ENCODE assay signal across 8 mouse cellular contexts in the genomic region with DNA sequence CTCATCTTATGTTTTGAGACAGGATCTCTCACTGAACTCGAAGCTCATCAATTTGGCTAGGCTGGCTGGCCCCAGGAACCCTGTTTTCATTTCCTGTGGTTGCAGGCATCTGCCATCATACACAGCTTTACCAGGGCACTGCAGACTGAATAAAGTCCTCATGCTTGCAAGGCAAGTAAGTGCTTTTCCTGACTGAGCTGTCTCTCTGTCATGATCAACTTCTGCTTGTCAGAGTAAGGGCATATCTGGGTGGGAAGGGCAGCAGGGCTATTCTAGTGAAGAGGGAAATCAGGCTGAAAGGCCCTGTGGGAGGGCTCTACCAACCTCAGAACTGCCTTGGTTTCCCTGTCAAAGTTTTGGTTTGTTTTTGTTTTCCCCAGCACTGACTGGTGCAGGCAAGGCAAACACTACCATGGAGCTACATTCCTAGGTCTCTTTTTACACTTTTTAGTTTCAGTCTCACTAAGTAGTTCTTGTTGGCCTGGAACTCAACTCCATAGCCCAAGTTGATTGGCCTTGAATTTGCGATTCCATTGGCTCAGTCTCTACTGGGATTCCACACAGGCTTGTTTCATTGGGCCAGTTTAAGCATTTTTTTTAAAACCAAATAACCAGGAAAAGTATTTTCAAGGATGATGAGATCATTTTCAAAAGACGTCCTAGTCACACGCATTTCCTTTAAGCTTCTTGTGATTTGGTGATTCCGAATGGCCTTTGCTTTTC. TPM values are rescaled to one million over a fixed set of nuclear protein-coding genes. Genes with fewer than 3 reads are reported as not detected.
DNase-seq lines count a peak whose midpoint lies in the region; ATAC-seq and TF ChIP-seq lines count a peak whose summit lies in the region.

No protein-coding gene starts in this region.

- no peaks in the 10 kb centered on the region for H3K9me3 ChIP-seq in embryonic facial prominence, embryonic 11.5 days (replicated peaks; ENCODE audit: control insufficient read depth, low read length)
- H3K9me3 ChIP-seq in lung, embryonic 16.5 days (ENCODE audit: control insufficient read depth, low read length): no peaks in the 10 kb centered on the region

- H3K36me3 ChIP-seq in embryonic facial prominence, embryonic 11.5 days (replicated peaks; ENCODE audit: control insufficient read depth, insufficient read depth, low read depth, low read length): no peaks in the 10 kb centered on the region
- H3K36me3 ChIP-seq in lung, embryonic 16.5 days (ENCODE audit: control insufficient read depth, insufficient read depth, low read length): no peaks in the 10 kb centered on the region
- H3K36me3 ChIP-seq in thymus, adult 2 months (ENCODE audit: control insufficient read depth, insufficient read depth, low read length): no peaks in the 10 kb centered on the region

- peak overlapping the region; percentile 58 for H3K4me2 ChIP-seq in embryonic facial prominence, embryonic 11.5 days (ENCODE audit: low read depth, low read length)
- H3K4me2 ChIP-seq in lung, embryonic 16.5 days (ENCODE audit: low read depth, low read length): peak overlapping the region; percentile 57

- WGBS in embryonic facial prominence, embryonic 11.5 days: 25% methylated on average over 5 of the region's 5 CpGs
- WGBS in lung, embryonic 16.5 days: 24% methylated on average over 5 of the region's 5 CpGs
- 61% methylated on average over 5 of the region's 5 CpGs for WGBS in thymus, adult 2 months

- H3K27ac ChIP-seq in embryonic facial prominence, embryonic 11.5 days (replicated peaks; ENCODE audit: low read depth, low read length): peak overlapping the region; percentile 52; the same call in 1 of the 2 replicates
- peak overlapping the region; percentile 98 for H3K27ac ChIP-seq in lung, embryonic 16.5 days (ENCODE audit: low read length)
- peak overlapping the region; percentile 77 for H3K27ac ChIP-seq in thymus, adult 2 months (ENCODE audit: control insufficient read depth, insufficient read depth, low read length)

- DNase-seq in adrenal gland, postnatal 10 days: peak; percentile 16
- DNase-seq in adrenal gland, adult 2 months: no peak
- no peak for DNase-seq in embryonic facial prominence, embryonic 11.5 days (ENCODE audit: low spot score)
- DNase-seq in heart, postnatal 4 days: peak; percentile 39
- peak; percentile 31 for DNase-seq in thymus, adult 2 months
- DNase-seq in gastrocnemius, postnatal 25 days: no peak
- DNase-seq in c-Kit-positive CD71-positive TER-119-positive erythroid progenitor cells, embryonic 14.5 days (ENCODE audit: low spot score): no peak

- ATAC-seq in embryonic facial prominence, embryonic 11.5 days (replicated peaks; ENCODE audit: insufficient number of reproducible peaks, low FRiP score, low TSS enrichment, low read depth): no peak
- peak; percentile 6 for ATAC-seq in lung, embryonic 16.5 days (ENCODE audit: low read depth)

- TF ChIP-seq CTCF in thymus, adult 2 months (IDR thresholded peaks at IDR 0.05; ENCODE audit: borderline replicate concordance, control insufficient read depth, extremely low read depth, insufficient read depth, low read length, poor library complexity): no peak

- no peaks in the 10 kb centered on the region for H3K4me1 ChIP-seq in embryonic facial prominence, embryonic 11.5 days (ENCODE audit: control insufficient read depth, insufficient read depth, low read length)
- peaks cover 11% of the 10 kb centered on the region; the same call in 1 of the 2 replicates for H3K4me1 ChIP-seq in lung, embryonic 16.5 days (replicated peaks; ENCODE audit: control insufficient read depth, insufficient read depth, low read length)
- peaks cover 13% of the 10 kb centered on the region for H3K4me1 ChIP-seq in thymus, adult 2 months (replicated peaks; ENCODE audit: control insufficient read depth, insufficient read depth, low read length)

- H3K27me3 ChIP-seq in embryonic facial prominence, embryonic 11.5 days (ENCODE audit: control insufficient read depth, insufficient read depth, low read length): no peaks in the 10 kb centered on the region
- H3K27me3 ChIP-seq in lung, embryonic 16.5 days (ENCODE audit: control insufficient read depth, insufficient read depth, low read depth, low read length): no peaks in the 10 kb centered on the region
- no peaks in the 10 kb centered on the region for H3K27me3 ChIP-seq in thymus, adult 2 months (ENCODE audit: control insufficient read depth, insufficient read depth, low read length)

- no peak overlapping the region for H3K9ac ChIP-seq in embryonic facial prominence, embryonic 11.5 days (replicated peaks; ENCODE audit: low read length)
- H3K9ac ChIP-seq in lung, embryonic 16.5 days (ENCODE audit: low read length): peak overlapping the region; percentile 21; the same call in 1 of the 2 replicates

- H3K4me3 ChIP-seq in embryonic facial prominence, embryonic 11.5 days (ENCODE audit: low read depth, low read length): no peak overlapping the region; the same call in 1 of the 2 replicates
- H3K4me3 ChIP-seq in lung, embryonic 16.5 days (ENCODE audit: low read length): no peak overlapping the region; the same call in 1 of the 2 replicates
- H3K4me3 ChIP-seq in thymus, adult 2 months (ENCODE audit: control insufficient read depth, insufficient read depth, low read length): no peak overlapping the region

- TF ChIP-seq POLR2A in thymus, adult 2 months (IDR thresholded peaks at IDR 0.05; ENCODE audit: control insufficient read depth, extremely low read depth, insufficient read depth, low read length, poor library complexity): no peak

RNA-seq across cellular contexts. Expression of a gene that starts 31.7 kb away (rescaled TPM):
- 100 to 1,000 TPM; 281 to 290 TPM for total RNA-seq in adrenal gland, postnatal 10 days (2021)
- total RNA-seq in adrenal gland, adult 2 months (2021): 100 to 1,000 TPM; 237 to 267 TPM
- 15.5 and 19.1 TPM in 2 replicates for polyA plus RNA-seq in adrenal gland, adult 2 months (2012; rRNA removed)
- 233 and 253 TPM in 2 replicates for polyA plus RNA-seq in embryonic facial prominence, embryonic 11.5 days (2014; fragmentation: Nextera tagmentation; extraction: Ambion mirVana)
- 100 to 1,000 TPM; 645 to 673 TPM for total RNA-seq in heart, postnatal 4 days (2021)
- 373 and 384 TPM in 2 replicates for polyA plus RNA-seq in lung, embryonic 16.5 days (2015; fragmentation: Nextera tagmentation; extraction: Ambion mirVana)
- 29.3 and 30.6 TPM in 2 replicates for polyA plus RNA-seq in thymus, adult 2 months (2012; rRNA removed)
- 100 to 1,000 TPM; 177 to 199 TPM for total RNA-seq in gastrocnemius, postnatal 25 days (2021)

Comparison
In these comparisons a context has a peak if more than half of its experiments do, and no peak if none do; other contexts are left out.
1. DNase-seq: peak in adrenal gland, postnatal 10 days (single experiment), heart, postnatal 4 days (single experiment) and thymus, adult 2 months (single experiment); none in adrenal gland, adult 2 months (single experiment), embryonic facial prominence, embryonic 11.5 days (single experiment), gastrocnemius, postnatal 25 days (single experiment) and c-Kit-positive CD71-positive TER-119-positive erythroid progenitor cells, embryonic 14.5 days (single experiment).
2. Peak in every context shown above with its lines, with median percentiles within 50 percentile points of each other: H3K27ac ChIP-seq.